Mouse (Mus musculus): ENCODE results near the gene Rpain.

Gene Rpain

GRCm38 (mm10) chr11:70982557-70983228, 12.7 kb downstream of the Rpain start, which contains the start of gene C1qbp:
C1qbp (minus strand) TSS chr11:70983026.
- in situ Hi-C loops (cut with MboI, MseI), result loop anchor here in 1 of 2 experiments (25.0 kb wide), 1 partner anchor 1345 kb away; the partner anchor contains the start of gene Fxr2

GRCm38 (mm10) chr11:71001167-71001566, 31.2 kb downstream of the Rpain start:
- in situ Hi-C loops (cut with MboI, MseI), result loop anchor here in 1 of 2 experiments (25.0 kb wide), 2 partner anchors 1211 to 1436 kb away; partner anchors contain the start of genes 4933427D14Rik, Ggt6, Gm43951 and Med31

GRCm38 (mm10) chr11:71003611-71004315, 33.8 kb downstream of the Rpain start:
- in situ Hi-C loops (cut with MboI, MseI), result loop anchor here in 1 of 2 experiments (25.0 kb wide), 2 partner anchors 1209 to 1434 kb away; partner anchors contain the start of genes 4933427D14Rik, Ggt6, Gm43951 and Med31

- in situ Hi-C loops (cut with MboI, MseI), result loop anchor here in 1 of 2 experiments (25.0 kb wide), 2 partner anchors 1208 to 1433 kb away; partner anchors contain the start of genes 4933427D14Rik, Ggt6, Gm43951 and Med31
Measured at GRCm38 (mm10) chr11:71004316-71004773, 34.3 kb downstream of the Rpain start, which contains the start of gene Dhx33. Dhx33 (minus strand) TSS chr11:71004437.

- in situ Hi-C loops (cut with MboI, MseI), result loop anchor here (5.0 to 25.0 kb wide), 3 partner anchors 1207 to 1432 kb away; partner anchors contain the start of genes Med31 (in 2 of the 2), 4933427D14Rik (in 1 of the 2), Ggt6 (in 1 of the 2) and Gm43951 (in 1 of the 2)
Measured at GRCm38 (mm10) chr11:71005046-71005445, 35.0 kb downstream of the Rpain start.

GRCm38 (mm10) chr11:71007026-71007425, 37.0 kb downstream of the Rpain start:
- in situ Hi-C loops (cut with MboI, MseI), result loop anchor here (5.0 to 25.0 kb wide), 3 partner anchors 1205 to 1430 kb away; partner anchors contain the start of genes Med31 (in 2 of the 2), 4933427D14Rik (in 1 of the 2), Ggt6 (in 1 of the 2) and Gm43951 (in 1 of the 2)

GRCm38 (mm10) chr11:71007831-71008230, 37.8 kb downstream of the Rpain start:
- in situ Hi-C loops (cut with MboI, MseI), result loop anchor here (5.0 to 25.0 kb wide), 3 partner anchors 1204 to 1429 kb away; partner anchors contain the start of genes Med31 (in 2 of the 2), 4933427D14Rik (in 1 of the 2), Ggt6 (in 1 of the 2) and Gm43951 (in 1 of the 2)

GRCm38 (mm10) chr11:71008321-71008720, 38.3 kb downstream of the Rpain start:
- in situ Hi-C loops (cut with MboI, MseI), result loop anchor here (5.0 to 25.0 kb wide), 3 partner anchors 1204 to 1429 kb away; partner anchors contain the start of genes Med31 (in 2 of the 2), 4933427D14Rik (in 1 of the 2), Ggt6 (in 1 of the 2) and Gm43951 (in 1 of the 2)

GRCm38 (mm10) chr11:71012743-71013142, 42.7 kb downstream of the Rpain start:
- in situ Hi-C loops (cut with MboI, MseI), result loop anchor here in 1 of 2 experiments (25.0 kb wide), 2 partner anchors 1200 to 1425 kb away; partner anchors contain the start of genes 4933427D14Rik, Ggt6, Gm43951 and Med31

- in situ Hi-C loops (cut with MboI, MseI), result loop anchor here in 1 of 2 experiments (25.0 kb wide), 2 partner anchors 1195 to 1420 kb away; partner anchors contain the start of genes 4933427D14Rik, Ggt6, Gm43951 and Med31
Measured at GRCm38 (mm10) chr11:71017051-71017450, 47.0 kb downstream of the Rpain start.

- in situ Hi-C loops (cut with MboI, MseI), result loop anchor here in 1 of 2 experiments (25.0 kb wide), 2 partner anchors 1194 to 1419 kb away; partner anchors contain the start of genes 4933427D14Rik, Ggt6, Gm43951 and Med31
Measured at GRCm38 (mm10) chr11:71018416-71019200, 48.6 kb downstream of the Rpain start.

GRCm38 (mm10) chr11:71019201-71020068, 49.4 kb downstream of the Rpain start, which contains the start of the genes Mis12 and Derl2:
Mis12 (plus strand) TSS chr11:71019611.
Derl2 (minus strand) TSS chr11:71019841.
- in situ Hi-C loops (cut with MboI, MseI), result loop anchor here (5.0 to 25.0 kb wide), 3 partner anchors 887 to 1418 kb away; partner anchors contain the start of genes 4933427D14Rik (in 1 of the 2), Ggt6 (in 1 of the 2), Gm43951 (in 1 of the 2) and Med31 (in 1 of the 2)

All from T-helper 17 cell (primary cell).